Mouse (Mus musculus): ENCODE data around the gene Rbm20. TPM values are rescaled to one million over a fixed set of nuclear protein-coding genes. Genes with fewer than 3 reads are reported as not detected.

The Rbm20 gene
- total and polyA plus RNA-seq, 3 experiments, result 0.36 to 2.6 (median 2.3) TPM

DNA sequence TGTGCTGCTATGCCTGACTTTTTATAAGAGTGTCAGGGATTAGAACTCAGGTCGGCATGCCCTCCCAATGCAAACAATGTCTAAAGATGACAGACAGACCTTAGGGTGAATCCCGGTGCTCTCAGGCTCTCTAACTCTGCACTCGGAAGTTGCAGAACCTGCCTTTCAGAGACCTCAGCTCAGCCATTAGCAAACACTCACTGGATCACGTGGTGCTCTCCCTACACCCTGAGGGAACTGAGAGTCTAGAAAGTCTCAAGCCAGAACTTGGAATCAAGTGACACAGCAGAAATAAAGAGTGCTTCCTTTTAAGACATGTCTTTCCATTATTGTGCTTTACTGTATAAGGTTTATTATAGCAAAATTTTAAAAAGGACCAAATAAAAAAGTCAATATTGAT is 177.9 kb downstream of the Rbm20 start:
- TF ChIP-seq GATA1 (IDR thresholded peaks at IDR 0.05; ENCODE audit: borderline replicate concordance, low read length) (no peak), TAL1 (conservative IDR thresholded peaks at IDR 0.05; ENCODE audit: low read depth, low read length) (no peak), POLR2AphosphoS5 (IDR thresholded peaks at IDR 0.05; ENCODE audit: insufficient replicate concordance, low read depth, low read length) (no peak), GATA2 (IDR thresholded peaks at IDR 0.05; ENCODE audit: borderline replicate concordance, low read depth, low read length) (no peak), CTCF (IDR thresholded peaks at IDR 0.05; ENCODE audit: low read depth, low read length) (no peak)
- Histone ChIP-seq H3K9me3 (replicated peaks) (no peaks in the 10 kb centered on the region), H3K36me3 (replicated peaks) (no peaks in the 10 kb centered on the region), H3K4me3 (ENCODE audit: low read depth, low read length) (no peak overlapping the region), H3K27me3 (ENCODE audit: insufficient read depth, low read length) (peaks cover 2% of the 10 kb centered on the region; the same call in 1 of the 2 replicates), H3K4me1 (ENCODE audit: insufficient read depth, low read depth, low read length) (peaks cover 50% of the 10 kb centered on the region)
- ATAC-seq (ENCODE audit: extremely low read depth, insufficient number of reproducible peaks, low FRiP score, poor library complexity, severe bottlenecking), result no peak
- no peak for DNase-seq (ENCODE audit: low spot score)

DNA sequence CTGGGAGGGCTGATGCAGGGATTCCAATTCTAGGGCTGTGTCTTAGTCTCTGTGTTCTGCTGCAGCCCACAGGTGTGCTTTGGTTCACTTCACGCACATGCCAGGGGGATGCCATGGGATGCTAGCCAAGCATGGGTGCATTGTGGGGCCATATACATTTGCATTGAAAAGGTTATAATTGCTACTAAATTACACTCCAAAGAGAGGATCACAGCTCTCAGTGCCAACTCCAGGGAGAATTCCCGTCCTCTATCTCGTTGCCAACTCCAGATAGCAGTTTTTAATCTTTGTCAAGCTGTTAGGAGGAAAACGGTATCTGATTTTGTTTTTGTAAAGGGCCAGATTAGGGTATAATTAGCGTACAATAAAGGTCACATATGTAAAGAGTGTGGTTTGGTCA is 178.7 kb downstream of the Rbm20 start:
- no peak for ATAC-seq (ENCODE audit: extremely low read depth, insufficient number of reproducible peaks, low FRiP score, poor library complexity, severe bottlenecking)
- H3K9me3 ChIP-seq (replicated peaks), result no peaks in the 10 kb centered on the region
- TF ChIP-seq POLR2AphosphoS5 (IDR thresholded peaks at IDR 0.05; ENCODE audit: insufficient replicate concordance, low read depth, low read length), result no peak
- no peak for TF ChIP-seq TAL1 (conservative IDR thresholded peaks at IDR 0.05; ENCODE audit: low read depth, low read length)
- no peak for TF ChIP-seq GATA1 (IDR thresholded peaks at IDR 0.05; ENCODE audit: borderline replicate concordance, low read length)
- TF ChIP-seq CTCF (IDR thresholded peaks at IDR 0.05; ENCODE audit: low read depth, low read length), result no peak
- TF ChIP-seq GATA2 (IDR thresholded peaks at IDR 0.05; ENCODE audit: borderline replicate concordance, low read depth, low read length), result no peak

DNA sequence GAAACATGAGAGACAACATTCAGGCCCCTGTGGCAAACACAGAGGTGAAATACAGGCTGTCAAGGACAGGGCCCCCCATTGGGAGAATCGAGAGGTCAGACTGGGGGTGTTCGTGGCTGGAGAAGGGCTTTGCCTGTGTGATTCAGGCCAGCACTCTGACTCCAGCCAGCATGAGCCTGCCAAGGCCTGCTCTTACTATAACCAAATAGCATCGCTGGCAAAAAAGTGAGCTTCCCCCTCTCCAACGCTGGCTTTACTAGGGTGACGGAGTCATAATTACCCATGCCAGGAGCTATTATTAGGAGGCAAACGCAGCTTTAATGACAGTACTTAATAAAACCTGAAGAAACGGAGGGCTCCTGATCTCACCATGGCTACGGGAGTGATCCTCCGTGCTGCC is 179.7 kb downstream of the Rbm20 start:
- DNase-seq (ENCODE audit: low spot score) (no peak), ATAC-seq (ENCODE audit: extremely low read depth, insufficient number of reproducible peaks, low FRiP score, poor library complexity, severe bottlenecking) (no peak)
- Histone ChIP-seq H3K4me3 (ENCODE audit: low read depth, low read length) (no peak overlapping the region), H3K27me3 (ENCODE audit: insufficient read depth, low read length) (0 out of 2 replicates have a peak, but pooled peaks cover 2% of the 10 kb centered on the region), H3K36me3 (replicated peaks) (no peaks in the 10 kb centered on the region), H3K9me3 (replicated peaks) (no peaks in the 10 kb centered on the region), H3K4me1 (ENCODE audit: insufficient read depth, low read depth, low read length) (peaks cover 36% of the 10 kb centered on the region)
- TF ChIP-seq CTCF (IDR thresholded peaks at IDR 0.05; ENCODE audit: low read depth, low read length), result no peak
- TF ChIP-seq POLR2AphosphoS5 (IDR thresholded peaks at IDR 0.05; ENCODE audit: insufficient replicate concordance, low read depth, low read length), result no peak
- no peak for TF ChIP-seq GATA2 (IDR thresholded peaks at IDR 0.05; ENCODE audit: borderline replicate concordance, low read depth, low read length)
- TF ChIP-seq TAL1 (conservative IDR thresholded peaks at IDR 0.05; ENCODE audit: low read depth, low read length), result no peak
- TF ChIP-seq GATA1 (IDR thresholded peaks at IDR 0.05; ENCODE audit: borderline replicate concordance, low read length), result no peak

More for the DNA sequence above, 178.7 kb downstream of the Rbm20 start:
- DNase-seq (ENCODE audit: low spot score), result no peak
- Histone ChIP-seq H3K27me3 (ENCODE audit: insufficient read depth, low read length) (peaks cover 2% of the 10 kb centered on the region; the same call in 1 of the 2 replicates), H3K4me3 (ENCODE audit: low read depth, low read length) (no peak overlapping the region), H3K4me1 (ENCODE audit: insufficient read depth, low read depth, low read length) (peaks cover 42% of the 10 kb centered on the region), H3K36me3 (replicated peaks) (no peaks in the 10 kb centered on the region)

DNA sequence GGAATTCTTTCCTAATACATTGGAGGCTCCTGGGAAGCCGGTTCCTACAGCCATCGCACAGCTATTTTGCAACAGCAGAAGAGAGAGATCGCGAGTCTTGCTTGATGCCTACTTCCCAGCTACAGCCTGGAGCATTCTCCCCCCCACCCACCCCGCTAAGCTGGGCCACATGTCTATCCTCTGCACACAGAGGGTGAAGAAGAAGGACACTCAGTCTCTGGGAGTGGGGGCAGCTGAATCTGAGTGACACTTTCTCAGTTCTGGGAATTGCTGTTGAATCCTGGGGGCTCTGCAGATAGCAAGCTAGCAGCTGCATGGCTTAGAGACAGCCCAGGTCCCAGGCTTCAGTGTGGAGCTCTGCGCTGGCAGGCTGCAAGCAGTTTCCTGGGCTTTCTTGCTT is 180.9 kb downstream of the Rbm20 start:
- H3K27me3 ChIP-seq (ENCODE audit: insufficient read depth, low read length), result 0 out of 2 replicates have a peak, but pooled peaks cover 2% of the 10 kb centered on the region
- ATAC-seq (ENCODE audit: extremely low read depth, insufficient number of reproducible peaks, low FRiP score, poor library complexity, severe bottlenecking), result no peak
- TF ChIP-seq CTCF (IDR thresholded peaks at IDR 0.05; ENCODE audit: low read depth, low read length) (no peak), POLR2AphosphoS5 (IDR thresholded peaks at IDR 0.05; ENCODE audit: insufficient replicate concordance, low read depth, low read length) (no peak), TAL1 (conservative IDR thresholded peaks at IDR 0.05; ENCODE audit: low read depth, low read length) (no peak), GATA2 (IDR thresholded peaks at IDR 0.05; ENCODE audit: borderline replicate concordance, low read depth, low read length) (no peak), GATA1 (IDR thresholded peaks at IDR 0.05; ENCODE audit: borderline replicate concordance, low read length) (no peak)
- H3K9me3 ChIP-seq (replicated peaks), result no peaks in the 10 kb centered on the region
- peaks cover 47% of the 10 kb centered on the region for H3K4me1 ChIP-seq (ENCODE audit: insufficient read depth, low read depth, low read length)
- no peak overlapping the region for H3K4me3 ChIP-seq (ENCODE audit: low read depth, low read length)
- H3K36me3 ChIP-seq (replicated peaks), result no peaks in the 10 kb centered on the region
- no peak for DNase-seq (ENCODE audit: low spot score)

DNA sequence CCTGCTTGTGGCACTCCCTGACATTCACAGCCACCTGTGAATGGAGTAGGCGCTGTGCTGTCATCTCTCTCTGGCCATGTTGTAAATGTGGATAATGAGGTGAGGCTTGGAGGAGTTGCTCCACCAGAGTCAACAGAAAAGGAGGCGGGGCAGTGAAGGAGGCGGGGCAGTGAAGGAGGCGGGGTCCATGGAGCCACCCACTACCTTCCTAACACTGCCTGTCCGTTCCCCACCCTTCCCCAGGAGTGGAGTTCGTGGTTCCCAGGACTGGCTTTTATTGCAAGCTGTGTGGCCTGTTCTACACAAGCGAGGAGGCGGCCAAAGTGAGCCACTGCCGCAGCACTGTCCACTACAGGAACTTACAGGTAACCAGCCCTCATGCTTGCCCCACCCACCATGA is 182.0 kb downstream of the Rbm20 start:
- ATAC-seq (ENCODE audit: extremely low read depth, insufficient number of reproducible peaks, low FRiP score, poor library complexity, severe bottlenecking), result peak; percentile 22; the same call in 1 of the 2 replicates
- Histone ChIP-seq H3K27me3 (ENCODE audit: insufficient read depth, low read length) (0 out of 2 replicates have a peak, but pooled peaks cover 2% of the 10 kb centered on the region), H3K9me3 (replicated peaks) (no peaks in the 10 kb centered on the region), H3K4me3 (ENCODE audit: low read depth, low read length) (peak overlapping the region; percentile 24; the same call in 1 of the 2 replicates), H3K36me3 (replicated peaks) (no peaks in the 10 kb centered on the region), H3K4me1 (ENCODE audit: insufficient read depth, low read depth, low read length) (peaks cover 42% of the 10 kb centered on the region)
- DNase-seq (ENCODE audit: low spot score), result no peak
- TF ChIP-seq POLR2AphosphoS5 (IDR thresholded peaks at IDR 0.05; ENCODE audit: insufficient replicate concordance, low read depth, low read length) (no peak), TAL1 (conservative IDR thresholded peaks at IDR 0.05; ENCODE audit: low read depth, low read length) (no peak), GATA1 (IDR thresholded peaks at IDR 0.05; ENCODE audit: borderline replicate concordance, low read length) (no peak)

DNA sequence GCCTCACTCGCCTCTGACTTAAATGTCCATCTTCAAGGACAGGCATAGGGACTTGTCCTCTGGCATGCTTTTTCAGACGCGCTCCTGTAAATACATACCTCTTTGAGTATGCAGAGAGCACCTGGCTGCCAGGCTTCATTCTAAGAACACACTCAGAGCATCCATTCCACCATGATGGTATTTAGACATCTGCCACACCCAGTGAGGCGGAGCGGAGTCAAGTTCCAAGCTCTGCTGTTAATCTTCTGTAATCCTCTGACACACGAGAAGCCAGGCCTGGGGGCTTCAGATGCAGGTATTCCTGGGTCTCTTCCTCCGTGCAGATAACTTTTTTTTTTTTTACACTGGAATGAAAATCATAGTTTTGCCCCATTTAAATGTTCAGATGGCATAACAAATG is 182.5 kb downstream of the Rbm20 start:
- ATAC-seq (ENCODE audit: extremely low read depth, insufficient number of reproducible peaks, low FRiP score, poor library complexity, severe bottlenecking), result no peak

More for the DNA sequence above, 182.5 kb downstream of the Rbm20 start:
- H3K36me3 ChIP-seq (replicated peaks), result no peaks in the 10 kb centered on the region
- TF ChIP-seq GATA1 (IDR thresholded peaks at IDR 0.05; ENCODE audit: borderline replicate concordance, low read length), result no peak
- TF ChIP-seq POLR2AphosphoS5 (IDR thresholded peaks at IDR 0.05; ENCODE audit: insufficient replicate concordance, low read depth, low read length), result no peak
- no peak for TF ChIP-seq CTCF (IDR thresholded peaks at IDR 0.05; ENCODE audit: low read depth, low read length)
- no peak for TF ChIP-seq GATA2 (IDR thresholded peaks at IDR 0.05; ENCODE audit: borderline replicate concordance, low read depth, low read length)
- TF ChIP-seq TAL1 (conservative IDR thresholded peaks at IDR 0.05; ENCODE audit: low read depth, low read length), result no peak
- no peak for DNase-seq (ENCODE audit: low spot score)
- H3K9me3 ChIP-seq (replicated peaks), result no peaks in the 10 kb centered on the region
- peak overlapping the region; percentile 24; the same call in 1 of the 2 replicates for H3K4me3 ChIP-seq (ENCODE audit: low read depth, low read length)
- H3K4me1 ChIP-seq (ENCODE audit: insufficient read depth, low read depth, low read length), result peaks cover 42% of the 10 kb centered on the region
- H3K27me3 ChIP-seq (ENCODE audit: insufficient read depth, low read length), result 0 out of 2 replicates have a peak, but pooled peaks cover 2% of the 10 kb centered on the region

All from G1E (cell line).